Mouse (Mus musculus) C2C12 (cell line): Measurements from ENCODE around the gene Abcg1.

Experiments
- CEBPB ChIP-seq: IDR thresholded peaks from one replicate; pipeline ENCODE4 v1.6.1; 2011; ENCODE audit warnings: low read depth, mild to moderate bottlenecking, control low read depth, moderate library complexity
- CTCF ChIP-seq: IDR thresholded peaks from one replicate; pipeline ENCODE4 v1.5.1; 2011; ENCODE audit not compliant: control insufficient read depth, insufficient read depth, insufficient read length
- MAX ChIP-seq: IDR thresholded peaks from one replicate; pipeline ENCODE4 v1.6.1; 2011; ENCODE audit warnings: mild to moderate bottlenecking, control low read depth
- MYOG ChIP-seq: IDR thresholded peaks from one replicate; pipeline ENCODE4 v1.6.1; 2011; ENCODE audit not compliant: control insufficient read depth, insufficient read length; ENCODE audit errors: extremely low read depth
- USF1 ChIP-seq: IDR thresholded peaks from one replicate; pipeline ENCODE4 v1.6.1; 2011; ENCODE audit warnings: low read depth, mild to moderate bottlenecking, control low read depth, moderate library complexity

- TF ChIP-seq MYOG (no peak), CTCF (no peak), USF1 (no peak), CEBPB (no peak), MAX (no peak)
Observed at GRCm38 (mm10) chr17:31142116-31142515, 84.6 kb downstream of the Abcg1 start.
